Mouse (Mus musculus) forebrain, embryonic 13.5 days (tissue): ENCODE results near the gene Sephs2. TPM values are rescaled to one million over a fixed set of nuclear protein-coding genes. Genes with fewer than 3 reads are reported as not detected.

Experiments used
- ATAC-seq: fragments of 200-750 bp; cut with Nextera tagmentation; 2 replicates; pipeline ENCODE4 v1.8.0; 2017
- H3K27ac ChIP-seq: fragments of 300-500 bp; sonication (generic); 2 replicates; pipeline ENCODE4 v1.5.1; 2015; ENCODE audit warnings: inconsistent platforms, mild to moderate bottlenecking, moderate library complexity
- H3K27me3 ChIP-seq: fragments of 300-500 bp; sonication (generic); 2 replicates; pipeline ENCODE4 v1.6.1; 2015; ENCODE audit warnings: mild to moderate bottlenecking, inconsistent platforms
- H3K36me3 ChIP-seq: fragments of 300-500 bp; sonication (generic); 2 replicates; pipeline ENCODE4 v1.6.1; 2015; ENCODE audit warnings: mild to moderate bottlenecking, inconsistent platforms; ENCODE audit not compliant: poor library complexity, severe bottlenecking
- H3K4me1 ChIP-seq: fragments of 300-500 bp; sonication (generic); 2 replicates; pipeline ENCODE4 v1.6.1; 2015; ENCODE audit warnings: inconsistent platforms
- H3K4me2 ChIP-seq: fragments of 300-500 bp; sonication (generic); 2 replicates; pipeline ENCODE4 v1.6.1; 2015; ENCODE audit warnings: inconsistent platforms, mild to moderate bottlenecking, moderate library complexity
- H3K4me3 ChIP-seq: fragments of 300-500 bp; sonication (generic); 2 replicates; pipeline ENCODE4 v1.5.1; 2015; ENCODE audit warnings: mild to moderate bottlenecking, inconsistent platforms
- H3K9ac ChIP-seq: fragments of 300-500 bp; sonication (generic); 2 replicates; pipeline ENCODE4 v1.6.1; 2015; ENCODE audit warnings: mild to moderate bottlenecking, inconsistent platforms
- H3K9me3 ChIP-seq: fragments of 300-500 bp; sonication (generic); replicated peaks from 2 replicates; pipeline ENCODE4 v1.6.1; 2016; ENCODE audit warnings: inconsistent platforms
- WGBS: fragments of 180-500 bp; shearing (Covaris S2); methylation state at CpG from one replicate; pipeline ENCODE4 v1.1.7; 2015; 5-methylcytosine and 5-hydroxymethylcytosine counted together
- polyA plus RNA-seq: library from polyadenylated mRNA; unstranded; fragments of >200 nt; fragmentation: Nextera tagmentation; extraction: Ambion mirVana; gene quantifications from 2 replicates; pipeline ENCODE4 v1.2.1, GENCODE M21; 2015

Sephs2 gene
- polyA plus RNA-seq: 51.1 and 53.2 TPM in 2 replicates

DNA sequence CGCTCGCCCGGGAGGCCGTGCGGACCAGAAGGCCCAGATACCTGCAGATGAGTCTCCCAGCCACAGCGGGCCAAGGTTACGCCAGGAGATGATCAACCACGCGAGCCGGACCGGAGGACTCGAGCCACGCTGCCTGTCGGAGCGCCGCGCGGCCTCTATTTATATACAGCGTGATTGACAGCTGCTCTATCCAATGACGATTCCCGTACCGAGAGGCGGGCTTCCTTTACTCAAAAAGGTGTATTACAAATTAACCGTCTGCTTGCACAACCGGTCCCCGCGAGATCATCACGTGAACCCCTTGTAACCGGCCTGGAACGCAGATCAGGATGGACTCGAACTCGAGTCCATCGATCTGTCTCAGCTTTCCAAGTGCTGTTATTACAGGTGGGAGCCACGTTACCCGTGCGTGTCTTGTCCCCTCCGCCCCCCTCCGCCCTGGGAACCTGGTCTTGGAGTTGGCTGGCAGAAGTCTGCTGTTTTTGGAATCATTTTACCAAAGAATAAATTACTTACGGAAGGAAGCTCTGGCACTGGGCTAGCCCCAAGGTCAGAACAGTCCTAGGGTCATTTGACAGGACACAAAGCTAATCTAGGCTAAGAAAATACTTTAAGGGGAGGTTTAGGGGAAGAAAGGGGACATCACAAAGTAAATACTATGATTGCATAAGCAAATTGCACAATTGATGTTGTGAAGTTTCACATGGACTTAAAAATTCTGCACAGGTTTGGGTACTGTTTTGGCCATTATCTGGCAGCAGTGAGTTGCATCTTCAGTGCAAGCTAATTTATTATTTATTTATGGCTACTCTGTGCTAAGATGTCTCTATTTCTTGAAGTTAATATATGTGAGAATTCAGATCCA is at the start of gene Sephs2:
TSS of gene Sephs2 (minus strand) at position 131 of the 865 bp plus-strand sequence.
- Histone ChIP-seq H3K9ac (peak within 1 kb of the TSS; percentile 93), H3K27me3 (no peaks in the 10 kb centered on the region), H3K27ac (peak within 1 kb of the TSS; percentile 70), H3K4me2 (peak within 1 kb of the TSS; percentile 92), H3K36me3 (peaks cover 25% of the 10 kb centered on the region), H3K9me3 (no peaks in the 10 kb centered on the region), H3K4me3 (peak within 1 kb of the TSS; percentile 89), H3K4me1 (peaks cover 25% of the 10 kb centered on the region)
- WGBS: 3% methylated on average over 39 of the region's 39 CpGs
- ATAC-seq: peak; percentile 96

DNA sequence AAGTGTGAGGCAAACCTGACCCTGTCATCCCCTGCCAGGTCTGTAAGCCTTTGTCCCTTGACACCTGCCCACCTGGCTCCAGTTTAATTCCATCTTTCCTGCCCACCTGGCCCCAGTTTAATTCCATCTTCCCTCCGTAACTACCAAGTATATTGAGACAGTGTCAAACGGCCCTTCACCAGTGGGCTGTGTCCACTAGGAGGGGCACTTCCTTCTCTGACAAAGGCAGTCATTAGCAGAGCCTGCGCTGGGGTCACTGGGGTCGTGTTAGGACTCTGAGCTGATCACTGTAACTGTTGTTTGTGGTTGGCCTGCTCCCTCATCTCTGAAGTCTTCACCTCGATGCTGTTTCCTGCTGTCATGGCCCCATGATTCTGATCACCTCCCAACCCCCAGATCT is 48.2 kb upstream of the Sephs2 start:
- no peaks in the 10 kb centered on the region for H3K9me3 ChIP-seq
- no peaks in the 10 kb centered on the region for H3K4me1 ChIP-seq
- 47% methylated on average over 5 of the region's 5 CpGs for WGBS
- no peak overlapping the region for H3K4me3 ChIP-seq
- no peak for ATAC-seq
- no peaks in the 10 kb centered on the region for H3K27me3 ChIP-seq
- no peaks in the 10 kb centered on the region for H3K36me3 ChIP-seq
- no peak overlapping the region for H3K27ac ChIP-seq
- H3K9ac ChIP-seq: no peak overlapping the region
- no peak overlapping the region for H3K4me2 ChIP-seq

DNA sequence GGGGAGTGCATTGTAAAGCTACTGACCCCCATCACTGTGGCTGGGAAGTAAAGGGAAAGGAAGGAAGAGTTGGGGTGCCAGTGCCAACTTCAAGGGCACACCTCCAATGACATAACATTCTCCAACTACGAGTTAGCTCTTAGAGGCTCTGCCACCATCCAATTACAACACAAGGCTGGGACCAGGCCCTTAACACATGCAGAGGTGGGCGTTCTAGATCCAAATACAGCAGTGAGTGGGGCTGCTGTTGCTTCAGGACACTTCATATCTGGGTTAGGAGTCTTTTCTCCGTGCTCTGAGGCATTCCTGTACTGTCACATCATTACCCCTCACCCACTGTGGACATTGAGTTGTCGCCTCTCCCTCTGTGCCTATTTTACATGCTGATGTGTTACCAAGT is 47.3 kb upstream of the Sephs2 start:
- WGBS: 81% methylated on average over 4 of the region's 4 CpGs
- H3K9ac ChIP-seq: no peak overlapping the region
- H3K36me3 ChIP-seq: no peaks in the 10 kb centered on the region
- no peak for ATAC-seq
- no peaks in the 10 kb centered on the region for H3K9me3 ChIP-seq
- no peaks in the 10 kb centered on the region for H3K27me3 ChIP-seq
- H3K4me3 ChIP-seq: no peak overlapping the region
- H3K4me1 ChIP-seq: no peaks in the 10 kb centered on the region
- no peak overlapping the region for H3K4me2 ChIP-seq
- no peak overlapping the region for H3K27ac ChIP-seq

GRCm38 (mm10) chr7:127313912-127314311 is 40.1 kb upstream of the Sephs2 start:
- Histone ChIP-seq H3K4me2 (no peak overlapping the region), H3K27me3 (0 out of 2 replicates have a peak, but pooled peaks cover 5% of the 10 kb centered on the region), H3K9ac (no peak overlapping the region), H3K36me3 (no peaks in the 10 kb centered on the region), H3K4me3 (no peak overlapping the region), H3K4me1 (no peaks in the 10 kb centered on the region), H3K9me3 (no peaks in the 10 kb centered on the region), H3K27ac (no peak overlapping the region)
- no peak for ATAC-seq
- WGBS: 43% methylated on average over 8 of the region's 8 CpGs

DNA sequence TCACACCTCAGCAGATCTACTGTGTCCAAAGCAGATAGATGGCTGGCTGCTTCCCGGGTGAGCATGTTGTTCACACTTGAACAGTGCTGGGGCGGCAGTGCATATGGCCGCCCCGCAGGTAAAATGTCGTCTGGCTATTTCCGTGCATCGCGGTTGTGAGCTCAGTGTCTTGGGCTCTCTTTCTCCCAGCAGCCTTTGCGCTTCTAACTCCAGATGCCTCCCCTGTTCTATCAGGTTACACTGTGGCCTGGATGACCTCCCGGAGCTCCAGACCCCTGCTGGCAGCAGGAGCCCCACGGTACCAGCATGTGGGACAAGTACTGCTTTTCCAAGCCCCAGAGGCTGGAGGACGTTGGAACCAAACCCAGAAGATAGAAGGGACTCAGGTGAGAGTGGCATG is 36.1 kb upstream of the Sephs2 start:
- H3K4me2 ChIP-seq: no peak overlapping the region
- H3K9me3 ChIP-seq: no peaks in the 10 kb centered on the region
- H3K4me3 ChIP-seq: no peak overlapping the region
- ATAC-seq: no peak
- 0 out of 2 replicates have a peak, but pooled peaks cover 5% of the 10 kb centered on the region for H3K27me3 ChIP-seq
- H3K9ac ChIP-seq: no peak overlapping the region
- H3K27ac ChIP-seq: no peak overlapping the region
- 76% methylated on average over 12 of the region's 12 CpGs for WGBS
- no peaks in the 10 kb centered on the region for H3K4me1 ChIP-seq
- no peaks in the 10 kb centered on the region for H3K36me3 ChIP-seq

- Histone ChIP-seq H3K4me2 (no peak overlapping the region), H3K36me3 (no peaks in the 10 kb centered on the region), H3K4me1 (no peaks in the 10 kb centered on the region), H3K9ac (no peak overlapping the region), H3K9me3 (no peaks in the 10 kb centered on the region), H3K27me3 (0 out of 2 replicates have a peak, but pooled peaks cover 5% of the 10 kb centered on the region), H3K4me3 (no peak overlapping the region), H3K27ac (no peak overlapping the region)
- no peak for ATAC-seq
- 58% methylated on average over 4 of the region's 4 CpGs for WGBS
Measured at GRCm38 (mm10) chr7:127308887-127309286, 35.0 kb upstream of the Sephs2 start.

DNA sequence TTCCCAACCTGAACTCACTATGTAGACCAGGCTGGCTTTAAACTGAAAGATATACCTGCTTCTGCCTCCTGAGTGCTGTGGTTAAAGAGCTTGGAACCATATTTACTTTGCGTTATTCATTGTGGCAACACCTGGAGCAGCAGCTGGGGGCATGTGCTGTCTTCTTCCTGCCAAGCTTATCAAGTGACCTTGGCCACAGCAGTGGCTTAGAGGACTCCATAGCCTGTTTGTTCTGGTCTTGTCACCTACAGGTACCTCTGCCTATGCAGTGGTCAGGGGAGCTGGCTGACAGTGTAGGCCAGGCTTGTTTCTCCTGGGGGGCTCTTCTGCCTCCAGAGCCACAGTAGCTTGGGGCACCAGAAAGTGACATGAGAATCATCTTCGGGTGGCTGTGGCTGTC is 34.6 kb upstream of the Sephs2 start:
- Histone ChIP-seq H3K4me2 (no peak overlapping the region), H3K4me1 (no peaks in the 10 kb centered on the region), H3K27ac (no peak overlapping the region), H3K4me3 (no peak overlapping the region), H3K9me3 (no peaks in the 10 kb centered on the region), H3K27me3 (0 out of 2 replicates have a peak, but pooled peaks cover 5% of the 10 kb centered on the region), H3K36me3 (no peaks in the 10 kb centered on the region), H3K9ac (no peak overlapping the region)
- 83% methylated on average over 2 of the region's 2 CpGs for WGBS
- no peak for ATAC-seq

DNA sequence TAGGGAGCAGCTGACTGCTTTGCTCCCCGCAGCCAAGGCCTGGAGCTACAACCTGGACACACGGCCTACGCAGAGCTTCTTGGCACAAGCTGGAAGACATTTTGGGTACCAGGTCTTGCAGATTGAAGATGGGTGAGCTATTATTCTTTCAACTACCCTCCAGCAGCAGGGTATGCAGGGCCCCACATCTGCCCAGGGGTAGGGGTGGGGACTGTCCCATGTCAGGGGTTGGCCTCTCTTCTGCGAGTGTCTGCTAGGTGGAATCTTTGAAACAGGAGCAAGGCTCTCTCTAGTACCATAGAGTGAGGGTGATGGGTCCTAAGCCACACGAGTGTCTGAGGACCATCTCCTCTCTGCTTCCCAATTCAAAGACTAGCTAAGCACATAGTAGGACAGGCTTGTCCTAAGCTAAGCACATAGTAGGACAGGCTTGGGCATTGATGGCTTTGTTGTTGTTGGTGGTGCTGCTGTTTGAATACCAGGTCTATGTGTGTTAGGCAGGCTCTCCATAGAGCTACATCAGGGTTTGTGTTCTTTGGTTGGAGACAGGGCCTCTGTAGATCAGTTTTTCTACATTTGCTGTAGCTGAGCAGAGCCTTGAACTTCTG is 23.8 kb upstream of the Sephs2 start:
- no peak overlapping the region for H3K4me3 ChIP-seq
- no peak overlapping the region for H3K27ac ChIP-seq
- H3K9me3 ChIP-seq: no peaks in the 10 kb centered on the region
- no peaks in the 10 kb centered on the region for H3K4me1 ChIP-seq
- no peaks in the 10 kb centered on the region for H3K27me3 ChIP-seq
- H3K4me2 ChIP-seq: no peak overlapping the region
- ATAC-seq: no peak
- H3K9ac ChIP-seq: no peak overlapping the region
- H3K36me3 ChIP-seq: no peaks in the 10 kb centered on the region
- WGBS: 97% methylated on average over 5 of the region's 5 CpGs

DNA sequence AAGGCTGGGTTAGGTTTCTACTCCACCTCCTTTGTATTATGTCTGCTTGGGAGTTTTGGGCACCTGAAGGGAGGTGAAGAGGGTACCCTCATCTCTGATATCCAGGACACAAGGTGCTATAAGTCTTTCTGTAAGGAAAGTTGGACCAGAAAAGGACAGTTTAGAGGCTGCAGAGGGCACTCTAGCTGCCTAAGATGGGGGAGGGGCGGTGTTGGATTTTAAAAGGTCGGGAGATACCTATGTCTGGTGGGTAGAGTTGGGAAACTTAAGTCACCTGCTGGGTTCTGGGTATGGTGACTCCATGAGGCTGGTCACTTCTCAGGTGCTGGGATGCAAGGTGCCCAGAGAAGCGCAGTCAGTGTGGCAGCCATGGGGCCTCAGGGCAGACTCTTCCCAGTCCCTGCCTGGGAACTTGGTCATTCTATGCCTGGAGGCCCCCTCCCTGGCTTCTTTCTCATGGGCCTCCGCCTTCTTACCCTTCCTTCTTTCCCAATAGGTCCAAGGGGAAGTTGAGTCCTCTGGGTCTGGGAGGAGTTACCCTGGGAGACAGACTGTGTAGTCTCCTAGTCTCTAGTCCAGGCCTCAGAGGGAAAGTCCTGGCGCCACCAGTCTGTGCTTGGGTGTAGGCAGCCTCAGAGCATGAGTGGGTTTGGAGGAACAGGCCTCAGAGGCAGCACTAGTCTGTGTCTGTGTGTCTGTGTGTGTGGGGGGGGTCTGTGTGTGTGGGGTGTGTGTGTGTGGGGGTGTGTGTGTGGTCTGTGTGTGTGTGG is 23.1 kb upstream of the Sephs2 start:
- H3K27me3 ChIP-seq: no peaks in the 10 kb centered on the region
- H3K4me2 ChIP-seq: no peak overlapping the region
- ATAC-seq: no peak
- H3K36me3 ChIP-seq: no peaks in the 10 kb centered on the region
- H3K27ac ChIP-seq: no peak overlapping the region
- no peaks in the 10 kb centered on the region for H3K4me1 ChIP-seq
- 86% methylated on average over 5 of the region's 5 CpGs for WGBS
- H3K9me3 ChIP-seq: no peaks in the 10 kb centered on the region
- no peak overlapping the region for H3K4me3 ChIP-seq
- no peak overlapping the region for H3K9ac ChIP-seq

DNA sequence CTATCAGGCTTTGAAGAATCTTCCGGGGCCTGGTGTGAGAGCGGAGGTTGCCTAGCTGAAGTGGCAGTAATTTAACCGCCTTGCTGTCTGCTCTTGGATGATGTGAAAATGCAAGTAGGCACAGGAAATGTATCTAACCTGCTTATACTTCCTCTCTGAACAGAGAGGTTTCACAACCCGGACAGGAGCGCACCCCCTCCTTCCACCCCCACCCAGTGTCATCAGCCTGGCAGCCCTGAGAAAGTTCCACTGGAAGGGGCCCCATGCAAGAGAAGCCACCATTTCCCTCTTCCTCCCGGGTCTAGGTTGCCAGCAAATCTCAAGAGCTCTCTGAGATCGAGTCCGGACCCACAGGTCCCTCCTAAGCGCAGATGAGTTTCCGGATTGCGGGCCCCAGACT is 22.2 kb upstream of the Sephs2 start, which contains the start of gene Itgal:
TSS of gene Itgal (plus strand) at position 163 of the 400 bp plus-strand sequence.
- Histone ChIP-seq H3K4me3 (no peak within 1 kb of the TSS), H3K36me3 (no peaks in the 10 kb centered on the region), H3K4me2 (no peak within 1 kb of the TSS), H3K9me3 (no peaks in the 10 kb centered on the region), H3K27ac (no peak within 1 kb of the TSS), H3K9ac (no peak within 1 kb of the TSS), H3K27me3 (no peaks in the 10 kb centered on the region), H3K4me1 (no peaks in the 10 kb centered on the region)
- WGBS: 88% methylated on average over 11 of the region's 11 CpGs
- ATAC-seq: no peak

DNA sequence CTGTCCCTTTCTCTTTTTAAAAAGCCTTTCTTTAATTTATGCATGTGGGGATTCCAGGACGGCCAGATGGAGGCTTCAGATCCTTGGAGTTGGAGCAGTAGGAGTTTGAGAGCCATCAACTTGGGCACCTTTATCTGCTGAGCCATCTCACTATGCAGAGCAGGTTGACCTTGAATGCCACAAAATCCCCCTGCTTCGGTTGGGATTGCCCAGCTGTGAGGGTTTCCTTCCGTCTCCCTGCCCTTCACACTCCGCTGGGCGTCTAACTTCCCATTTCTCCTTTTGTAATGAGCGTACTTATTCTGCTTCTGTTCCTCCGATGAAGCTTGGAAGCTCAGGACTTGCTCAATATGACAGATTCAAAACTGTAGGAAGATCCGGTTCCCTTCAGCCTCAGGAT is 16.3 kb upstream of the Sephs2 start:
- no peaks in the 10 kb centered on the region for H3K36me3 ChIP-seq

DNA sequence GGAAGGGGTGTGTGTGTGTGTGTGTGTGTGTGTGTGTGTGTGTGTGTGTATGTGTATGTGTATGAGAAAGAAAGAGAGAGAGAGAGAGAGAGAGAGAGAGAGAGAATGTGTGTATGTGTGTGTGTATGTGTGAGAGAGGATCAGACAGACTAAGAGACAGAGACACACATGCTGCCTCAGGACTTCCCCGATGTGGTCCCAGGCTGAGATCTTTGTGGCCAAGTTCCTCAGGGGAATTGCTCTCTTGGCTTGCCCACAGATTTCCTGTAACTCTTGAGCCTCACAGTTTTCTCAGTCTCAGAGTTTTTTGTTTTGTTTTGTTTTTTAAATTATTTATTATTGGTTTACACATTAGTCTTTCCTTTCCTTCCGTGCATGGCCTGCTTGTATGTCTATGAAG is 15.5 kb upstream of the Sephs2 start:
- 90% methylated on average over 2 of the region's 2 CpGs for WGBS
- no peak for ATAC-seq
- H3K9me3 ChIP-seq: peaks cover 18% of the 10 kb centered on the region
- no peak overlapping the region for H3K4me2 ChIP-seq
- no peak overlapping the region for H3K4me3 ChIP-seq
- no peaks in the 10 kb centered on the region for H3K36me3 ChIP-seq
- H3K27ac ChIP-seq: no peak overlapping the region
- no peaks in the 10 kb centered on the region for H3K4me1 ChIP-seq
- no peak overlapping the region for H3K9ac ChIP-seq
- no peaks in the 10 kb centered on the region for H3K27me3 ChIP-seq

More for the DNA sequence above, 16.3 kb upstream of the Sephs2 start:
- H3K4me3 ChIP-seq: no peak overlapping the region
- ATAC-seq: no peak
- H3K27me3 ChIP-seq: no peaks in the 10 kb centered on the region
- no peak overlapping the region for H3K27ac ChIP-seq
- no peaks in the 10 kb centered on the region for H3K4me1 ChIP-seq
- H3K4me2 ChIP-seq: no peak overlapping the region
- no peak overlapping the region for H3K9ac ChIP-seq
- WGBS: 54% methylated on average over 8 of the region's 8 CpGs
- H3K9me3 ChIP-seq: peaks cover 18% of the 10 kb centered on the region
